Mouse (Mus musculus): ENCODE results near the gene Mrps9. TPM values are rescaled to one million over a fixed set of nuclear protein-coding genes. Genes with fewer than 3 reads are reported as not detected.
"Not testable (repeated sequence)": the region's sequence is repeated elsewhere in the genome, so short reads cannot be mapped to it uniquely, and the experiment has no call there.

Gene Mrps9
- polyA plus RNA-seq, 1 experiment = 15.4 TPM

- H3K27me3 ChIP-seq (ENCODE audit: control insufficient read depth, insufficient read depth, low read length) = no peaks in the 10 kb centered on the region
- no peak overlapping the region for H3K4me3 ChIP-seq (ENCODE audit: extremely low read depth, insufficient read depth, insufficient read length)
- TF ChIP-seq POLR2A (IDR thresholded peaks at IDR 0.05; ENCODE audit: low read depth, low read length) (no peak), CTCF (IDR thresholded peaks at IDR 0.05; ENCODE audit: extremely low read depth, insufficient read depth, insufficient read length, insufficient replicate concordance) (no peak)
- no peak overlapping the region for H3K27ac ChIP-seq (ENCODE audit: insufficient read depth, low read length)
- H3K4me1 ChIP-seq (ENCODE audit: control insufficient read depth, insufficient read depth, insufficient read length) = peaks cover 2% of the 10 kb centered on the region; the same call in 1 of the 2 replicates
- no peak for DNase-seq (ENCODE audit: low read depth in 1 of 2, low spot score in 2 of 2)
- peaks cover 2% of the 10 kb centered on the region for H3K36me3 ChIP-seq (ENCODE audit: control insufficient read depth, insufficient read depth, low read length)
- 93% methylated on average over 5 of the region's 5 CpGs for whole genome bisulfite sequencing
These were observed 27.8 kb downstream of the Mrps9 start for GRCm38 (mm10) chr1:42878851-42879250.

GRCm38 (mm10) chr1:42882258-42882657 is 31.2 kb downstream of the Mrps9 start:
- Histone ChIP-seq H3K36me3 (ENCODE audit: control insufficient read depth, insufficient read depth, low read length) (peaks cover 2% of the 10 kb centered on the region), H3K4me1 (ENCODE audit: control insufficient read depth, insufficient read depth, insufficient read length) (no peaks in the 10 kb centered on the region), H3K4me3 (ENCODE audit: extremely low read depth, insufficient read depth, insufficient read length) (no peak overlapping the region), H3K27ac (ENCODE audit: insufficient read depth, low read length) (no peak overlapping the region), H3K27me3 (ENCODE audit: control insufficient read depth, insufficient read depth, low read length) (no peaks in the 10 kb centered on the region)
- DNase-seq (ENCODE audit: low read depth in 1 of 2, low spot score in 2 of 2) = no peak
- WGBS = 90% methylated on average over 2 of the region's 2 CpGs
- TF ChIP-seq CTCF (IDR thresholded peaks at IDR 0.05; ENCODE audit: extremely low read depth, insufficient read depth, insufficient read length, insufficient replicate concordance) (no peak), POLR2A (IDR thresholded peaks at IDR 0.05; ENCODE audit: low read depth, low read length) (no peak)

- not testable (repeated sequence) for H3K36me3 ChIP-seq (ENCODE audit: control insufficient read depth, insufficient read depth, low read length); H3K27ac ChIP-seq (ENCODE audit: insufficient read depth, low read length); H3K27me3 ChIP-seq (ENCODE audit: control insufficient read depth, insufficient read depth, low read length); DNase-seq (ENCODE audit: low read depth in 1 of 2, low spot score in 2 of 2); H3K4me1 ChIP-seq (ENCODE audit: control insufficient read depth, insufficient read depth, insufficient read length); H3K4me3 ChIP-seq (ENCODE audit: extremely low read depth, insufficient read depth, insufficient read length)
- 95% methylated on average over 1 of the region's 2 CpGs for WGBS
These were observed 32.4 kb downstream of the Mrps9 start for GRCm38 (mm10) chr1:42883418-42883817.

GRCm38 (mm10) chr1:42887835-42888234 is 36.8 kb downstream of the Mrps9 start:
- no peak overlapping the region for H3K27ac ChIP-seq (ENCODE audit: insufficient read depth, low read length)
- no peak overlapping the region for H3K4me3 ChIP-seq (ENCODE audit: extremely low read depth, insufficient read depth, insufficient read length)
- no peak for DNase-seq (ENCODE audit: low read depth in 1 of 2, low spot score in 2 of 2)
- H3K27me3 ChIP-seq (ENCODE audit: control insufficient read depth, insufficient read depth, low read length) = no peaks in the 10 kb centered on the region
- WGBS = 97% methylated on average over 11 of the region's 11 CpGs
- no peaks in the 10 kb centered on the region for H3K4me1 ChIP-seq (ENCODE audit: control insufficient read depth, insufficient read depth, insufficient read length)
- H3K36me3 ChIP-seq (ENCODE audit: control insufficient read depth, insufficient read depth, low read length) = peaks cover 8% of the 10 kb centered on the region
- no peak for TF ChIP-seq POLR2A (IDR thresholded peaks at IDR 0.05; ENCODE audit: low read depth, low read length)

GRCm38 (mm10) chr1:42888541-42889349 is 37.7 kb downstream of the Mrps9 start:
- WGBS = 93% methylated on average over 22 of the region's 22 CpGs
- Histone ChIP-seq H3K36me3 (ENCODE audit: control insufficient read depth, insufficient read depth, low read length) (peaks cover 11% of the 10 kb centered on the region), H3K27ac (ENCODE audit: insufficient read depth, low read length) (no peak overlapping the region), H3K4me1 (ENCODE audit: control insufficient read depth, insufficient read depth, insufficient read length) (no peaks in the 10 kb centered on the region), H3K27me3 (ENCODE audit: control insufficient read depth, insufficient read depth, low read length) (no peaks in the 10 kb centered on the region), H3K4me3 (ENCODE audit: extremely low read depth, insufficient read depth, insufficient read length) (no peak overlapping the region; the same call in 1 of the 2 replicates)
- TF ChIP-seq CTCF (IDR thresholded peaks at IDR 0.05; ENCODE audit: extremely low read depth, insufficient read depth, insufficient read length, insufficient replicate concordance) (no peak), POLR2A (IDR thresholded peaks at IDR 0.05; ENCODE audit: low read depth, low read length) (no peak)
- no peak for DNase-seq (ENCODE audit: low read depth in 1 of 2, low spot score in 2 of 2)

- 89% methylated on average over 7 of the region's 7 CpGs for WGBS
- H3K36me3 ChIP-seq (ENCODE audit: control insufficient read depth, insufficient read depth, low read length) = peaks cover 11% of the 10 kb centered on the region
- TF ChIP-seq POLR2A (IDR thresholded peaks at IDR 0.05; ENCODE audit: low read depth, low read length) (no peak), CTCF (IDR thresholded peaks at IDR 0.05; ENCODE audit: extremely low read depth, insufficient read depth, insufficient read length, insufficient replicate concordance) (no peak)
- no peaks in the 10 kb centered on the region for H3K27me3 ChIP-seq (ENCODE audit: control insufficient read depth, insufficient read depth, low read length)
- no peaks in the 10 kb centered on the region for H3K4me1 ChIP-seq (ENCODE audit: control insufficient read depth, insufficient read depth, insufficient read length)
- H3K27ac ChIP-seq (ENCODE audit: insufficient read depth, low read length) = no peak overlapping the region
- no peak overlapping the region for H3K4me3 ChIP-seq (ENCODE audit: extremely low read depth, insufficient read depth, insufficient read length)
- DNase-seq (ENCODE audit: low read depth in 1 of 2, low spot score in 2 of 2) = no peak
These were observed 38.4 kb downstream of the Mrps9 start for GRCm38 (mm10) chr1:42889421-42889887.

GRCm38 (mm10) chr1:42894695-42895094 is 43.7 kb downstream of the Mrps9 start:
- no peak for DNase-seq (ENCODE audit: low read depth in 1 of 2, low spot score in 2 of 2)
- no peak overlapping the region for H3K27ac ChIP-seq (ENCODE audit: insufficient read depth, low read length)
- TF ChIP-seq CTCF (IDR thresholded peaks at IDR 0.05; ENCODE audit: extremely low read depth, insufficient read depth, insufficient read length, insufficient replicate concordance) (no peak), POLR2A (IDR thresholded peaks at IDR 0.05; ENCODE audit: low read depth, low read length) (no peak)
- no peaks in the 10 kb centered on the region for H3K27me3 ChIP-seq (ENCODE audit: control insufficient read depth, insufficient read depth, low read length)
- H3K4me1 ChIP-seq (ENCODE audit: control insufficient read depth, insufficient read depth, insufficient read length) = no peaks in the 10 kb centered on the region
- peaks cover 23% of the 10 kb centered on the region for H3K36me3 ChIP-seq (ENCODE audit: control insufficient read depth, insufficient read depth, low read length)
- H3K4me3 ChIP-seq (ENCODE audit: extremely low read depth, insufficient read depth, insufficient read length) = no peak overlapping the region
